Mouse (Mus musculus) brain, embryonic 14.5 days (tissue): Measurements from ENCODE around the gene Dnase1l2.

Experiments
- CTCF ChIP-seq: fragments of 200-500 bp; IDR thresholded peaks from 2 replicates; pipeline ENCODE4 v1.5.1; 2012; ENCODE audit warnings: inconsistent platforms, mild to moderate bottlenecking, moderate library complexity, borderline replicate concordance; ENCODE audit not compliant: insufficient read depth, insufficient read length; ENCODE audit errors: extremely low read depth
- POLR2A ChIP-seq: fragments of 200-500 bp; IDR thresholded peaks from 2 replicates; pipeline ENCODE4 v1.6.1; 2012; ENCODE audit warnings: mild to moderate bottlenecking, inconsistent platforms, borderline replicate concordance; ENCODE audit not compliant: poor library complexity, insufficient read depth, insufficient read length, severe bottlenecking; ENCODE audit errors: extremely low read depth

DNA sequence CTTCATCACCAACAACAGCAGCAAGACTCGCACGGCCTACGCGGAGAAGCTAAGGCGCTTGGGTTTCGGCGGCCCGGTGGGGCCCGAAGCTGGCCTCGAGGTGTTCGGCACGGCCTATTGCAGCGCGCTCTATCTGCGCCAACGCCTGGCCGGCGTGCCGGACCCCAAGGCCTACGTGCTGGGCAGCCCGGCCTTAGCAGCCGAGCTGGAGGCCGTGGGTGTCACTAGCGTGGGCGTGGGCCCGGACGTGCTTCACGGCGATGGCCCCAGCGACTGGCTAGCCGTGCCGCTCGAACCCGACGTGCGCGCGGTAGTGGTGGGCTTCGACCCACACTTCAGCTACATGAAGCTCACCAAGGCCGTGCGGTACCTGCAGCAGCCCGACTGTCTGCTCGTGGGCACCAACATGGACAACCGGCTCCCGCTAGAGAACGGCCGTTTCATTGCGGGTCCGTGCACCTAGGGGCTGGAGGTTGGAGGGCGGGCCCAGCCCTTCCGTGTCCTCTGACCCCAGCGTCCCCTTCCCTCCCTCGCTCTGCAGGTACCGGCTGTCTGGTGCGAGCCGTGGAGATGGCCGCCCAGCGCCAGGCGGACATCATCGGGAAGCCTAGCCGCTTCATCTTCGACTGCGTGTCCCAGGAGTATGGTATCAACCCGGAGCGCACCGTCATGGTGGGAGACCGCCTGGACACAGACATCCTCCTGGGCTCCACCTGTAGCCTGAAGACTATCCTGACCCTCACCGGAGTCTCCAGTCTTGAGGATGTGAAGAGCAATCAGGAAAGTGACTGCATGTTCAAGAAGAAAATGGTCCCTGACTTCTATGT, 28.0 kb upstream of the Dnase1l2 start:
- TF ChIP-seq POLR2A (no peak), CTCF (no peak)
